Mouse (Mus musculus): Measurements from ENCODE around the gene Sox2. TPM values are rescaled to one million over a fixed set of nuclear protein-coding genes. Genes with fewer than 3 reads are reported as not detected.

Sox2 gene
- total RNA-seq, 4 experiments from 2014 or later: 38.6 to 47.2 (median 43.5) TPM

- no peak for DNase-seq (ENCODE audit: low spot score in 2 of 2)
These were observed 8.8 kb downstream of the Sox2 start for GRCm38 (mm10) chr3:34658966-34659535.

DNA sequence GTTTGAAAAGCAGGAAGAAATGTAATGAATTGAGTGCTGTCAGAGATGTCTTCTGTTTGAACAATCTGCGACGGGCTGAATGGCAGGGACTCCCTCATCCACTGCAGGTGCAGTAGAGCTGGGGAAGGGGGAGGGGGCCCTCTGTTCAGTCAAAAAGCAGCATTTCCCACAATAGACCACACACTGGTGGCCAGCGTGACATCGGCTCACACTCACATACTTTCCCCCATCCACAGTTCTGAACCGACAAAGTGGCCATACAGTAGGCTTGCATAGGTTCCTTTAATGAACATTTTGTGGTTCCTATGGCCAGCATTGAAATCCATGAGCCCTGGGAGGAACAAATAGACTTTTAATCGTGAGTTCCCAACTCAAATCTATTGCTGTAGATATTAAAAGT lies 9.7 kb downstream of the Sox2 start:
- no peak for DNase-seq (ENCODE audit: low spot score in 2 of 2)

- no peak for DNase-seq (ENCODE audit: low spot score in 2 of 2)
These were observed 10.5 kb downstream of the Sox2 start for GRCm38 (mm10) chr3:34660542-34661290.

GRCm38 (mm10) chr3:34661341-34662007 lies 11.3 kb downstream of the Sox2 start:
- DNase-seq (ENCODE audit: low spot score in 2 of 2): no peak

- DNase-seq (ENCODE audit: low spot score in 2 of 2): no peak
These were observed 12.0 kb downstream of the Sox2 start for GRCm38 (mm10) chr3:34662008-34662711.

GRCm38 (mm10) chr3:34662712-34663655 lies 12.8 kb downstream of the Sox2 start:
- DNase-seq (ENCODE audit: low spot score in 2 of 2): no peak

DNA sequence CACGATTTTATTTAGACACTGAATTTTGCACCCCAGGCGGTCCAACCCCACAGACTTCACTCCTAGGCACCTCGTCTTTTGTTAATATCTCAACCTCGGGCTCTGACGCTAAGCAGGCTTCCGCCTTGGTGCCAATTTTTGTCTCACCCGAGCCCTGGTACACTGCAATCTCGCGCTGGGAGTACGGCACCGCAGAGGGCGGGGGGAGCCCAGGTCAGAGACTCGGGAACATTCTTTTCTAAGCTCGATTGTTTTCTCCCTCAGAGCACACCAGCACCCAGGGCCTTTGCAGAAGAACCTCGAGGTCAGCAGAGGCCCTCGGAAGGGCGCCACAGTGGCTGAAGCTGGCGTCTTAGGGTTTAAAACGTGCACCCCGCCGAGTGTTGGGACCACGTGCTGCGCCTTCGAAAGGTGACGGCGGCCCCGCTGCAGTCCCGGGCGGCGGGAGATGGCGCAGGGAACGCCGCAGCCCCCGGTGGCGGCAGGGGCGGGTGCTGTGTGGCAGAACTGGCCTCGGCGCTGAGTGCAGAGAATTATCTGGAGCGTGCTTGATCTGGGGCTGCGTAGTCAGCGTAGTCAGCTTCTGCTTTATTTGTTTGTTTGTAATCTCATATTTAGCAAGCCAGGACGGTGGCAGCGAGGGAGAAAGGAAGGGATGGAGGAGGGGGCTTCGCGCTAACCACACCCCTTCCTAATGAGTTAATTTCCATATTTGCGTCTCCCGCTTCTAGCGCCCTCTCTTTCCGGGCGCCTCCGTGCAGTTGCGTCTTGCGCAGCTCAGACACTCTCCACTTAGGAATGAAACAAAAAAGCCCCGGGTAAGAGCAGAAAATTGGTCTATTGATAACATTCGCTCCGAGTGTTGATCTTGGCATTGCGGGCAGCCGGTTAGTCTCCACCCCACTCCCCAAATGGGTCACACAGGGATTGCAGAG lies 13.8 kb downstream of the Sox2 start:
- DNase-seq (ENCODE audit: low spot score in 2 of 2): no peak

DNA sequence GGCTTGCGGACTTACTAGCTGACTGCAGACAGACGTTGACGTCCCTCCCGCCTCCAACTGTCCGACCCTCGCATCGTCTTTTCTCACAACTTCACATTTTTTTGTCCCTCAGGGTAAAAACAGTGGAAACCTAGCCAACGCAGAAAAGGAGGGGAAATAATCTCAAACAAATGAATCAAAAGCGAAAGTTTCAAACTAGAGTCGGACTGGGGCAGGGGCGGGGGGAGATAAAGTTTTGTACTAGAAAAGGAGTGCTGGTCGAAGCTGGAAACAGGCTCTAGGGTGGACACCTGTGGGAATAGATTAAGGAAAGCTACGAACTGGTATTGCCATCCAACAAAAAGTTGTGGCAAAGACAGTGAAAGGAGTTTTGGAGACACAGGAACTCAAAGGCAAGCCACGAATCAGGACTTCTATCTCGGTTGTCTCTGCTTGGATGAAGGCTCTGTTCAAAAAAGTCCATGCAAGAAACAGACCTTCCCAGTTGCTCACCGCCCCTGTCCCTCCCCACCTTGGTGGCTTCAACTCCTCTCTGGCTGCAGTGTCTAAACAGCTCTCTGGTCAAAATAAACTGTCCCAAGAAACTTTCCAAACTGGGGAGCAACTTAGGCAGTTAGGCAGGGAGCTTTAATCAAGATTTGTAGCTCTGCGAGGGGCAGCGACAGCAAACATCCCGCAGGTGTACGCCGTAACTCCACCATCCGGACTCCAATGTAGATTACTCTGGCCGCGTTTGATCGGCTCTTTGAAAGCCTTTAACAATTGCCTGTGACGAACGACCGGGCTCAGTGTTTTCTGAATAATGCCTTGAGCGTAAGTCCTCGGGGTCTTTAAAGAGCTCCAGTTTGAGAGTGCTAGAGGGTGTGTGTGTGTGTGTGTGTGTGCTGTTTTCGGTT lies 14.7 kb downstream of the Sox2 start:
- DNase-seq (ENCODE audit: low spot score in 2 of 2): no peak

GRCm38 (mm10) chr3:34665751-34666665 lies 15.8 kb downstream of the Sox2 start:
- no peak for DNase-seq (ENCODE audit: low spot score in 2 of 2)

- no peak for DNase-seq (ENCODE audit: low spot score in 2 of 2)
These were observed 17.0 kb downstream of the Sox2 start for GRCm38 (mm10) chr3:34667180-34667579.

DNA sequence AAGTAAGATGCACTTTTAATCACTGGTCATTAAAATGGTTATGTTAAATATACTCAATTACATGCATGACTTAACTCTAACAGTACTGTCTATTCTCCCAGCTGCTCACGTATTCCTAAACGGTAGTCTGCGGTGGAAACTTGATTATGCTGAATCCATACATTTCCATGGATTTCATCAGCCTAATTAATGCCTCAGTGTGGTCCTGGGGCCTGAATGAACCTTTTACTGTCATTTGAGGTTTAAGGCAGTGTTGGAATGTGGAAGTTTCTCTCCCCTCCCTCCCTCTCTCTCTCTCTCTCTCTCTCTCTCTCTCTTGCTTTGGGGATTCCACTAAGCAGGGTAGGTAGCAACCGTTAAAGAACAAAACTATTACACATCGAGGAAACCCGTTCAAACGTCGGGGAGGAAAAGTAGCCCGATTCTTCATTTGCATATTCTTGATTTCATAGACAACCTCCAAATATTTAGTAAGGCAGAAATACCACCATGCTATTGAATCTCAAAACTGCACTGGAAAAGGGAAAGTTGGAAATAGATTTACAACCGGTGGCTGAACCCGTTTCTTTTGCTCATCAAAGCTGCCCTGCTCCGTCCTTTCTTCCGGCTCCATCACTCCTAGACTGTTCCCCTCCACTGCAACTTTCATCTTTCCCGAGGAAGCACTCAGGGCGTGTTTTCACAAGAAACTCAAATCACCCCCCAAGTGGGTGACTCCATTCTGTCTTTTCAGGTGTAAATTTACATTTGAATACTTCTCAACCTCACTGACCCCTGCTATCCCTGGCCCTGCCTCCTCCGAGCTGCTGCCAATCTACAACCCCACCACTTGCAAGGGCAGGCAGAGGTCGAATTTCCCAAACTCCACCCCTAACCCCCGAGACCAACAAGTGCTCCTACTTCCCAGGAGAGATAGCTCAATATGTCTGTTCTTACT lies 17.9 kb downstream of the Sox2 start:
- DNase-seq (ENCODE audit: low spot score in 2 of 2): no peak

GRCm38 (mm10) chr3:34671024-34671660 lies 20.9 kb downstream of the Sox2 start:
- no peak for DNase-seq (ENCODE audit: low spot score in 2 of 2)

- DNase-seq (ENCODE audit: low spot score in 2 of 2): no peak
These were observed 28.6 kb downstream of the Sox2 start for GRCm38 (mm10) chr3:34678840-34679239.

DNA sequence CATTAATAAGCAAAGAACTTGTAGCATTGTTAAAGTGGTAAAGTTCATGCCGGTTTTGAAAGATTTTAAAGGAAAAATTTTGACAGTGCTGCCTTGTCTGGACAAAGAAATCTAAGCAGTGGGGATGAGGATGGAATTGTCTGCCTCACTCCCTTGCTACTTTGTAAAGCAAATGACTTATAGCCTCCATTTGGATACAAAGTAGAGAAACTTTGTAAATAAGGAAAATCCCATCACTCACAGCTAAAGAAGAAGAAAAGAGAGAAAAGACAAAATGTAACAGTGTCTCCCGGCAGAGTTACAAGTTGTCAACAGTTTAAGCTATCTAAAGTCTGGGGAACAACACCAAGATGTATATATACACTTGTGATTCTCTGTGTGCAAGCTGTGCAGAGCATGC lies 29.2 kb downstream of the Sox2 start:
- no peak for DNase-seq (ENCODE audit: low spot score in 2 of 2)

DNA sequence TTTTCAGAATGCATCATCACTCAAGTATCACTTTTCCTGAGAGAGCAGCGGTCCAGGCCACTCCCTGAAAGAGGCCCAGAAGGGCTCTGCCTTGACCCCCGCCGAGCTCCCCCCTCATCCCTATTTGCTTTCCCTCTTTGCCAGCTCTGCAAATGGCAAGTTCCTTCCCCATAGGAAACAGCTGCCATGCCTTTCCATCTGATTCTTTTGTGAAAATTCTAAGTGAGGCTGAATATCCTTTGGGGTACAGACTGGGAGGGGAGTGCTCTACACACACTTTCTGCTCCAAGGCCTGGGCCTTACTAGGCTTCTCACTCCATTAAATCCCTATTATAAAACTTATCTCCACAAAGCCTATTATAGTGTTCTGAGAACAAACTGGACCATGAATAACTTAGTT lies 29.7 kb downstream of the Sox2 start:
- DNase-seq (ENCODE audit: low spot score in 2 of 2): no peak

DNA sequence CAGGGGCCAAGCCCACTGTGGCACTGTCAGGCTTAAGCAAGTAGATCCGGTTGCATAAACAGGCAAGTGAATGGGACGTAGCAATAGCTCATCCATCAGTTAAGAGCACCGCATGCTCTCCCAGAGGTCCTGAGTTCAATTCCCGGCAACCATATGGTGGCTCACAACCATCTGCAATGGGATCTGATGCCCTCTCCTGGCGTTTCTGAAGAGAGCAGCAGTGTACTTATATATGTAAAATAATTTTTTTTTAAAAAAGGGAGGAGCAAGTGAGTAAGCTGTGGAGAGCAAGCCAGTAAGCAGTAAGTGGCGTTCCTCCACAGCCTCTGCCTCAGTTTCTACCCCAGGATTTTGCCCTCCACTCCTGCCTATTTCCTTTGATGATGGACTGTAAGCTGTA lies 37.9 kb downstream of the Sox2 start:
- no peak for DNase-seq (ENCODE audit: low spot score in 2 of 2)
